Mouse (Mus musculus) bone marrow, adult 2 months (tissue): ENCODE measurements at regions not wholly inside any gene's neighbourhood (a gene's known extent, or its start where the extent isn't known, plus 50 kb on each side); places are given as distances from the start of the nearest gene placed in this dataset.

Source experiments
- H3K27ac ChIP-seq: fragments of 200-500 bp; 2 replicates; pipeline ENCODE4 v1.5.1; 2012; ENCODE audit warnings: low read depth, mild to moderate bottlenecking, control low read depth, inconsistent platforms, low read length; ENCODE audit not compliant: control insufficient read depth, poor library complexity, insufficient read depth
- H3K4me1 ChIP-seq: fragments of 200-500 bp; 2 replicates; pipeline ENCODE4 v1.6.1; 2011; ENCODE audit warnings: low read length; ENCODE audit not compliant: control insufficient read depth, insufficient read depth
- H3K4me3 ChIP-seq: fragments of 200-500 bp; replicated peaks from 2 replicates; pipeline ENCODE3; 2011; ENCODE audit warnings: mild to moderate bottlenecking, low read depth, low read length, control low read depth; ENCODE audit not compliant: control insufficient read depth
- CTCF ChIP-seq: fragments of 200-500 bp; IDR thresholded peaks from 2 replicates; pipeline ENCODE4 v1.5.1; 2011; ENCODE audit warnings: low read length, control low read depth; ENCODE audit not compliant: control insufficient read depth, insufficient read depth
- POLR2A ChIP-seq: fragments of 200-500 bp; IDR thresholded peaks from 2 replicates; pipeline ENCODE4 v1.6.1; 2011; ENCODE audit warnings: low read depth, mild to moderate bottlenecking, control low read depth, low read length, borderline replicate concordance; ENCODE audit not compliant: control insufficient read depth
- WGBS: fragments of 180-500 bp; shearing (Covaris S2); methylation state at CpG from one replicate; pipeline ENCODE4 v1.1.7; 2018; 5-methylcytosine and 5-hydroxymethylcytosine counted together

DNA sequence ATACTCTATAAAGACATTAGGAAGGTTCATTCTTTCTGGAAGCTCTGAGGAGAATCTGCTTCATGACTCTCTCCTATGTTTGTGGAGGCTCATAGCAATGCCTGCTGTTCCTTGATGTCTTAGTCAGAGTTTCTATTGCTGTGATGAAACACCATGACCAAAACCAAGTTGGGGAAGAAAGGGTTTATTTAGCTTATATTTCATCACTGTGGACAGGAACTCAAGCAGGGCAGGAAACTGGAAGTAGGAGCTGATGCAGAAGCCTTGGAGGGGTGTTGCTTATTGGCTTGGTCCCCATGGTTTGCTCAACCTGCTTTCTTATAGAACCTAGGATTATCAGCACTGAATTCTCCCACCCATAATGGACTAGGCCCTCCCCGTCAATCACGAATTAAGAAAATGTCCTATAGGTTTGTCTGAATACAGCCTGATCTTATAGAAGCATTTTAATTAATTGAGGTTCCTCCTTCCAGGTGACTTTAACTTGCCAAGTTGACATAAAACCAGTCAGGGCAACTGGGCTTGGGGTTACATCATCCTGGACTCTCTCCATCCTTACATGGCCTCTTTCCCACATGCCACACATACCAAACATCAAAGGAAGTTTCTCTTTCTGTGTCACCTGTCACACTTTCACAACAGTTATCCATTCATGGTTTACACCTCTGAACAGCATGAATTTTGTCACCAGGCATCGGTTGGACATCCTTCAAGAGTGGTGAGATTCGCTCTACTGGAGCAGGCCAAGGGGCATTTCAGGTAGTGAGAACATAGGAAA lies 85.3 kb upstream of the Serp2 start:
- Histone ChIP-seq H3K27ac (no peak overlapping the region), H3K4me3 (no peak overlapping the region), H3K4me1 (no peaks in the 10 kb centered on the region; the same call in 1 of the 2 replicates)
- TF ChIP-seq CTCF (no peak), POLR2A (no peak)
- WGBS: 77% methylated on average over 4 of the region's 4 CpGs

DNA sequence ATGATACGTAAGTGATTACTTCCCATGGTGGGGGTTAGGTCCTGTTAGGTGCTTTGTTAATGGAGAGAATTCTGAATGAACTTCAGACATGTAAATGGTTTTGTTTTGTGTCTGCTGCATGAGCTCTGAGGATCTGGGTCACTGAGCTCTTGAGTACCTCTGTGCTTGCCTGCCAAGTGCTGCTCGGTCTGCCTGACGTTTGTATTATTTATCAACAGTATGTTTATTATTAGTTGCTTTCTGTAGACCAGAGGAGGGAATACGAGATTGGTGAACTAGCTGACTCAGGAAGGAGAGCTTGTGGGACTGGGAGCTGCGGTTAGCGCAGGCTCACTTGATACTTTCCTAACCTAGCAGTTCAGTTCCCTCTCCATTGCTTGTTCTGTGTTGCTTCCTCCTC lies 76.5 kb upstream of the Serp2 start:
- TF ChIP-seq CTCF: no peak
- no peak for TF ChIP-seq POLR2A
- Histone ChIP-seq H3K27ac (no peak overlapping the region), H3K4me1 (no peaks in the 10 kb centered on the region), H3K4me3 (no peak overlapping the region)
- 65% methylated on average over 6 of the region's 6 CpGs for WGBS

DNA sequence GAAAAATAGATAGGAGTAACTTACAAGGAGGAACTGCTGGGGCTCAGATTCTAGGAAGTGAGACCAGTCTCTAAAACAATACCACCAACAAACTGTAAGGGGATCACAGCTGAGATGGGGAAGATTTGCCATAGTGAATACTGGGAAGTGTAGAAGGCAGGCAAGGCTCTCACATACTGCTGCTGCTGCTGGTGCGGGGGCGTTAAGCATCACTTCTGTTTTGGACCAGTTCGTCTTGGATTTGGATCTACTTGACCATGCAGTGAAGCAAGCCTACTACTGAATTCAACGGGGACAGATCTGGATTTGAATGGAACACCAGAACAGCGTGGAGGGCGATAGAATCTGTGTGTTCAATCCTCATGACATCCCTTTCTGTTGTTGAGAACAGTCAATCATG lies 76.1 kb upstream of the Serp2 start:
- 79% methylated on average over 6 of the region's 6 CpGs for WGBS
- no peak overlapping the region for H3K4me3 ChIP-seq
- TF ChIP-seq CTCF: no peak
- no peak for TF ChIP-seq POLR2A
- no peak overlapping the region for H3K27ac ChIP-seq
- no peaks in the 10 kb centered on the region for H3K4me1 ChIP-seq

DNA sequence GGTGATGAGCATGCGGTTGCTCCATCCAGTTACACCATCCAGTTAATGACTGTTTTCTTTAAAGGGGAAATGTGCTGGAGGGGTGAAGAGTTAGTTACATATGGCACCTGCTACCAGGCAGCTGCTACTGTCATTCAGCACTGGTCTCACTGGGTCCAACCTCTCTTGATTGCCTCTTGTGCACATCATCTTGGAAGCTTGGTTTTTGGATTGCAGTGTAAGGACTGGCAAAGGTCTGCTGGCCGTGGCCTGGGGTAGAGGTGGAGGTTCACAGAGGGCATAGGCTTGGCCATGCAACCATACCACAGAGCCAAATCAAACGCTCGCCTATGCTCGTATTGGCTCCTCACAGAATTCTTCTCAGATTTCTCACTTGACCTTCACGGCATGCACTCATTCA lies 75.1 kb upstream of the Serp2 start:
- Histone ChIP-seq H3K27ac (no peak overlapping the region), H3K4me1 (no peaks in the 10 kb centered on the region), H3K4me3 (no peak overlapping the region)
- no peak for TF ChIP-seq POLR2A
- TF ChIP-seq CTCF: no peak
- WGBS: 83% methylated on average over 6 of the region's 6 CpGs

DNA sequence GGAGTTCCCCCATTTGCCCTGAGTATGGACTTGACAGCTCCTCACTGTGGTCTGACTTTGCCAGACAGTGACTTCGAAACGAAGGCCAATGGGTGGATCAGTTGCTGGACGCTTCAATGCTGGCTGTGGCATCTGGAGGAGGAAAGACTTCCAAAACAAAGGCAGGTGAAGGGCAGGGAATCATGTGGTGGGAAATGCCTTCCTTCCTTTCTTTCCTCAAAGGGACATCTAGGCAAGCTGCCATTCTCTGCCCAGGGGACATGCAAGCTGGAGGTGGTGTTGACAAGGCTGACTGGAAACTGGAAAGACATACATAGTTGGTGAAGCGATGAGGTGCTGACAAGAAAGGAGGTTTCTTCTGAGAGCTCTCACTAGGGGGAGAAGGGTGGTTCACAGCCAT lies 74.5 kb upstream of the Serp2 start:
- TF ChIP-seq CTCF (no peak), POLR2A (no peak)
- Histone ChIP-seq H3K4me1 (no peaks in the 10 kb centered on the region), H3K4me3 (no peak overlapping the region), H3K27ac (no peak overlapping the region)
- 82% methylated on average over 4 of the region's 4 CpGs for WGBS

DNA sequence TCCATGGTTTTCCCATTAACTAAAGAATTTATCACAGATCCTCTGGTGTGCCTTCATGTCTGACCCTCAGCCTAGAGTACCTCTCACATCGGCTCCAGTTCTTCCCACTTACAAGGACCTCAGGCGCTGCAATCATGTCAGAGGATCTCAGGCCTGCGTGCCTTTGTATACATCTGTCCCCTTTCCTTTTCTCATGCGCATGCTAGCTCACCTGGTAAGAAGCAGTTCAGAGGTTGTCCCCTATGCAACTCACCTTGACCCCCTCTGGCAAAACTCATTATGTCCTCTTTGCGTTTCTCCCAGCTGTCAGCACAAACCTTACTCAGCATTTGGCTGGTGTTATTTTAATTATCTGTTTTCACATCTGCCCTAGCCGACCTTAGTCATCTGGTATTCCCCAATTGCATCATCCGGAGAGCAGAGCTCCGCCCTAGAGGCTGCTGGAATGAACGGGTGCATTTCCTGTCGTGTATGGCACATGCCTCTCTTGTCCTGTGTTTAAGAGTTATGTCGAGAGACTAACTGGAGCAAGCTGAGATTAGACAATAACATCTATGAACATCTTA lies 73.3 kb upstream of the Serp2 start:
- H3K27ac ChIP-seq: no peak overlapping the region
- no peak overlapping the region for H3K4me3 ChIP-seq
- WGBS: 68% methylated on average over 11 of the region's 11 CpGs
- no peaks in the 10 kb centered on the region for H3K4me1 ChIP-seq
- TF ChIP-seq POLR2A (no peak), CTCF (no peak)

DNA sequence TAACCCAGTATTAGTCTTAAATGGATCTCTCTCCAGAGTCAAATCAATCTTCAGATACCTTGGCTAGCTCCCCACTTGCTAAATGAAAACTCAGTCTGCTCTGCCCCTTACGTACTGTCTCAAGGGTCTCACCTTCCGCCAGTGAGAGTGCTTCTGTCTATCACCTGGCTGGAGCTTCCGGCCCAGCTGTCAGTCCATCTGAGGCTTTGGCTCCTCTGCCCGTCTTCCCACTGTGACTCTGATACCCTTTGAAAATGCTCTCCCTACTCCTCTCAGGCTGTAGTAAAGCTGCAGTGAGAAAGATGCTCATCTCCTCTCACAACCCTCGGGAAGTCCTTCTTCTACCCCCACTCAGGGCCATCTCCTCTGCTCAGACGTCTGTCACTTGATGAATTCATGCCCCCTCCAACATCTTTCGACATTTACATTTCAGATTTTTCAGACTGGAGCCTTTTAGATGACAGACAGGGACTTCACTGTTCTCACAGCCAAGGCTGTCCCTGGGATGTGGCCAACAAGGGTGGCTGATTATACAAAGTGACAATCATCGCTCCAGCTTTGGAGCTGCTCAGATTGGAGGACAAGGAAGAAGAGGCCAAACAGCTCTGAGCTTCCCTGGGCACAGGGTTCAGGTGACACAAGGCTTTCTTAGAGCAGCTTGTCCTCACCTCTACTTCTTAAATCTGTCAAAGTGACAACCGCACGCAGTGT lies 71.6 kb upstream of the Serp2 start:
- WGBS: 87% methylated on average over 10 of the region's 10 CpGs
- H3K4me1 ChIP-seq: no peaks in the 10 kb centered on the region
- H3K4me3 ChIP-seq: no peak overlapping the region
- TF ChIP-seq CTCF (no peak), POLR2A (no peak)
- H3K27ac ChIP-seq: no peak overlapping the region

DNA sequence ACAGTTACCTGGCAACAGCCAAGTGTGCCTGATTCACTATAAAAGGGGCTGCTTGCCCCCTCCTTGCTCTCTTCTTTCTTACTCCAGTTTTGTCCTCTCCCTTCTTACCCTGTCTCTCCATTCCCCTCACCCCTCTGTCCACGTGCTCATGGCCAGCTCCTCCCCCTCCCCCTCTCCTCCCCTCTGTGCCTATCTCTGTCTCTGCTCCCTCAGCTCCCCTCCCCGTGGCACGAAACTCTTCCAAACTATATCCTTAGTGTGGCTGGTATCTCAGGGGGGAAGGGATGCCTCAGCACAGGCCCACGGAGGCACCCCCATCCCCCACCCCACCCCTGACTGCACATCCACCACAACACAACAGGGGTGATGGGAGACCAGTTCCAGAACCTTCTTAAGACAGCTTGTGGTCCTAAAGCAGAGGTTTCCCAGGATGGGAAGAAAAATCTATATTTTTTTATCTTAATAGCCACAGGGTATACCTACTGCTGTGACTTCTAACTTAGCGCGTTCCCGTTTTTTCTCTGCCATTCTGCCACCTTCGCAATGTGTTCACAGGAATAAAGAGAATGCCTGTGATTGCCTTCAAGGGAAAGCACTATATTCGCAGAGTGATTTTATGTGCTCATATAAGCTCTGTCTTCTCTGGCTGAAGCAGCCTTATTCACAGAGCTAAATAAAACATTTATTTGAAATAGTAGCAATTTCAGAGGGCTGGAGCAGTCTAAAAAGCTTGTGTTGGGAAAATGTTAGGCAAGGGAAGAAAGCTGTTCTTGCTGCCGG lies 69.1 kb upstream of the Serp2 start:
- Histone ChIP-seq H3K27ac (no peak overlapping the region), H3K4me3 (no peak overlapping the region), H3K4me1 (no peaks in the 10 kb centered on the region)
- no peak for TF ChIP-seq CTCF
- no peak for TF ChIP-seq POLR2A
- WGBS: 76% methylated on average over 10 of the region's 10 CpGs
